ENCODE assay signal across 13 mouse cellular contexts in genomic region chr6:83415356-83415940, GRCm38 (mm10). TPM values are rescaled to one million over a fixed set of nuclear protein-coding genes. Genes with fewer than 3 reads are reported as not detected.
DNase-seq lines count a peak whose midpoint lies in the region; ATAC-seq and TF ChIP-seq lines count a peak whose summit lies in the region.
"Had no signal": no experiment of that assay in that cellular context is flagged by ENCODE, and none has a peak within 500 bp of the region (broad histone marks: within the 10 kb centered on the region; RNA-seq: fewer than 3 reads in every experiment).

No protein-coding gene starts in this region.

- H3K9me3 ChIP-seq in stomach, embryonic 15.5 days, result no peaks in the 10 kb centered on the region

- no peak for TF ChIP-seq POLR2A in thymus, adult 2 months (IDR thresholded peaks at IDR 0.05; ENCODE audit: control insufficient read depth, extremely low read depth, insufficient read depth, low read length, poor library complexity)

- no peak overlapping the region for H3K4me2 ChIP-seq in stomach, embryonic 15.5 days

- DNase-seq in heart, postnatal 25 days (ENCODE audit: low spot score), result peak; percentile 18
- DNase-seq in heart, adult 8-10 months (ENCODE audit: low spot score), result no peak
- DNase-seq in thymus, adult 2 months, result no peak
- no peak for DNase-seq in thymus, postnatal 4 days
- DNase-seq in right cerebral cortex, adult 2 months (ENCODE audit: low spot score in 2 of 2), result no peak
- DNase-seq in right cerebral cortex, postnatal 4 days, result no peak
- DNase-seq: cerebellum, adult 8-10 months; embryo, embryonic 11 days; kidney, postnatal 10 days had no signal

- no peak overlapping the region for H3K9ac ChIP-seq in stomach, embryonic 15.5 days
- H3K9ac ChIP-seq: liver, embryonic 14.5 days had no signal

- intact Hi-C loops in heart, postnatal 25 days (cut with DNase I), result no loop called here

- H3K27ac ChIP-seq in thymus, adult 2 months (ENCODE audit: control insufficient read depth, insufficient read depth, low read length), result peak overlapping the region; percentile 89
- H3K27ac ChIP-seq in stomach, embryonic 15.5 days, result no peak overlapping the region
- H3K27ac ChIP-seq: left cerebral cortex, adult 2 months; liver, embryonic 14.5 days had no signal

- no peak overlapping the region for H3K4me3 ChIP-seq in thymus, adult 2 months (ENCODE audit: control insufficient read depth, insufficient read depth, low read length)
- H3K4me3 ChIP-seq in stomach, embryonic 15.5 days (replicated peaks), result no peak overlapping the region
- H3K4me3 ChIP-seq: left cerebral cortex, adult 2 months had no signal

- H3K4me1 ChIP-seq in thymus, adult 2 months (replicated peaks; ENCODE audit: control insufficient read depth, insufficient read depth, low read length), result peaks cover 77% of the 10 kb centered on the region
- H3K4me1 ChIP-seq in stomach, embryonic 15.5 days, result peaks cover 53% of the 10 kb centered on the region

- H3K27me3 ChIP-seq in thymus, adult 2 months (ENCODE audit: control insufficient read depth, insufficient read depth, low read length), result no peaks in the 10 kb centered on the region
- H3K27me3 ChIP-seq in stomach, embryonic 15.5 days (replicated peaks), result no peaks in the 10 kb centered on the region

- TF ChIP-seq CTCF in thymus, adult 2 months (IDR thresholded peaks at IDR 0.05; ENCODE audit: borderline replicate concordance, control insufficient read depth, extremely low read depth, insufficient read depth, low read length, poor library complexity), result no peak

- peak; percentile 27 for ATAC-seq in inflammation-experienced regulatory T-cells, adult 6 months
- ATAC-seq in stomach, embryonic 15.5 days (ENCODE audit: insufficient read depth, low FRiP score, low read depth), result 0 out of 2 replicates have a peak, but pooled peaks have one; percentile 19

- WGBS in thymus, adult 2 months, result 45% methylated on average over 12 of the region's 12 CpGs
- 78% methylated on average over 12 of the region's 12 CpGs for WGBS in stomach, embryonic 15.5 days

- no peaks in the 10 kb centered on the region for H3K36me3 ChIP-seq in thymus, adult 2 months (ENCODE audit: control insufficient read depth, insufficient read depth, low read length)
- no peaks in the 10 kb centered on the region for H3K36me3 ChIP-seq in stomach, embryonic 15.5 days

RNA-seq across cellular contexts. Expression of gene Tet3, which starts 43.4 kb away (rescaled TPM):
- 10 to 100 TPM; 32.6 to 40.8 TPM for total RNA-seq in heart, postnatal 25 days (2021)
- 10 to 100 TPM; 15.5 to 19.8 (median 17.2) TPM for total RNA-seq in heart, adult 8-10 months (2022)
- polyA plus RNA-seq in thymus, adult 2 months (2012; rRNA removed), result 32.6 and 43.3 TPM in 2 replicates
- polyA plus RNA-seq in inflammation-experienced regulatory T-cells, adult 6 months (2017; shearing (Covaris generic)), result 10 to 100 TPM; 13.2 to 19.4 (median 18.7) TPM
- polyA plus RNA-seq in stomach, embryonic 15.5 days (2015; fragmentation: Nextera tagmentation; extraction: Ambion mirVana), result 39.6 and 40.0 TPM in 2 replicates
